Mouse (Mus musculus): Measurements from ENCODE around the gene Trabd2b. TPM values are rescaled to one million over a fixed set of nuclear protein-coding genes. Genes with fewer than 3 reads are reported as not detected.

Gene Trabd2b
- total RNA-seq, 2 experiments from 2014 or later = 42.2 to 50.0 TPM

Other genes starting within 250 kb of the Trabd2b start
- not detected for gene Skint11, start 243.3 kb upstream of the Trabd2b start, total RNA-seq (2021)